Mouse (Mus musculus) limb, embryonic 15.5 days (tissue): Measurements from ENCODE around the gene Rreb1. TPM values are rescaled to one million over a fixed set of nuclear protein-coding genes. Genes with fewer than 3 reads are reported as not detected.

Source experiments
- ATAC-seq: fragments of 200-750 bp; cut with Nextera tagmentation; 2 replicates; pipeline ENCODE4 v1.8.0; 2017; ENCODE audit warnings: low read depth, moderate TSS enrichment; ENCODE audit not compliant: insufficient number of reproducible peaks, low FRiP score, low TSS enrichment
- H3K27ac ChIP-seq: fragments of 300-500 bp; sonication (generic); 2 replicates; pipeline ENCODE4 v1.5.1; 2015; ENCODE audit warnings: moderate library complexity, mild to moderate bottlenecking, inconsistent platforms
- H3K27me3 ChIP-seq: fragments of 300-500 bp; sonication (generic); 2 replicates; pipeline ENCODE4 v1.6.1; 2015; ENCODE audit warnings: inconsistent platforms
- H3K36me3 ChIP-seq: fragments of 300-500 bp; sonication (generic); 2 replicates; pipeline ENCODE4 v1.6.1; 2015; ENCODE audit warnings: inconsistent platforms
- H3K4me1 ChIP-seq: fragments of 300-500 bp; sonication (generic); 2 replicates; pipeline ENCODE4 v1.6.1; 2015; ENCODE audit warnings: inconsistent platforms
- H3K4me2 ChIP-seq: fragments of 300-500 bp; sonication (generic); 2 replicates; pipeline ENCODE4 v1.6.1; 2015; ENCODE audit warnings: mild to moderate bottlenecking, inconsistent platforms
- H3K4me3 ChIP-seq: fragments of 300-500 bp; sonication (generic); 2 replicates; pipeline ENCODE4 v1.5.1; 2015; ENCODE audit warnings: mild to moderate bottlenecking, inconsistent platforms
- H3K9ac ChIP-seq: fragments of 300-500 bp; sonication (generic); 2 replicates; pipeline ENCODE4 v1.6.1; 2015; ENCODE audit warnings: inconsistent platforms
- H3K9me3 ChIP-seq: fragments of 300-500 bp; sonication (generic); 2 replicates; pipeline ENCODE4 v1.6.1; 2016; ENCODE audit warnings: inconsistent platforms
- WGBS: fragments of 180-500 bp; shearing (Covaris S2); methylation state at CpG from one replicate; pipeline ENCODE4 v1.1.7; 2015; 5-methylcytosine and 5-hydroxymethylcytosine counted together
- polyA plus RNA-seq: library from polyadenylated mRNA; unstranded; fragments of >200 nt; fragmentation: Nextera tagmentation; extraction: Ambion mirVana; gene quantifications from 2 replicates; pipeline ENCODE4 v1.2.1, GENCODE M21; 2015

The Rreb1 gene
- polyA plus RNA-seq, 1 experiment from 2014 or later = 13.5 TPM

GRCm38 (mm10) chr13:37945392-37945791, 167.2 kb downstream of the Rreb1 start:
- Histone ChIP-seq H3K4me1 (peaks cover 29% of the 10 kb centered on the region), H3K36me3 (peaks cover 48% of the 10 kb centered on the region), H3K9me3 (no peaks in the 10 kb centered on the region), H3K4me2 (no peak overlapping the region), H3K27me3 (no peaks in the 10 kb centered on the region), H3K27ac (no peak overlapping the region), H3K4me3 (no peak overlapping the region), H3K9ac (no peak overlapping the region)
- ATAC-seq = no peak
- WGBS = 70% methylated on average over 8 of the region's 8 CpGs

GRCm38 (mm10) chr13:37946734-37947133, 168.5 kb downstream of the Rreb1 start:
- Histone ChIP-seq H3K36me3 (peaks cover 46% of the 10 kb centered on the region), H3K27ac (no peak overlapping the region), H3K27me3 (no peaks in the 10 kb centered on the region), H3K4me3 (no peak overlapping the region), H3K4me2 (no peak overlapping the region), H3K4me1 (peaks cover 22% of the 10 kb centered on the region), H3K9ac (no peak overlapping the region), H3K9me3 (no peaks in the 10 kb centered on the region)
- 0 out of 2 replicates have a peak, but pooled peaks have one; percentile 23 for ATAC-seq
- WGBS = 25% methylated on average over 6 of the region's 6 CpGs

GRCm38 (mm10) chr13:37952981-37953380, 174.8 kb downstream of the Rreb1 start:
- no peaks in the 10 kb centered on the region for H3K4me1 ChIP-seq
- no peak overlapping the region for H3K4me3 ChIP-seq

GRCm38 (mm10) chr13:37954318-37954717, 176.1 kb downstream of the Rreb1 start:
- Histone ChIP-seq H3K27ac (no peak overlapping the region), H3K9ac (no peak overlapping the region), H3K36me3 (peaks cover 20% of the 10 kb centered on the region), H3K4me1 (no peaks in the 10 kb centered on the region), H3K4me2 (no peak overlapping the region), H3K27me3 (no peaks in the 10 kb centered on the region), H3K9me3 (no peaks in the 10 kb centered on the region), H3K4me3 (no peak overlapping the region)
- no peak for ATAC-seq
- 86% methylated on average over 1 of the region's 1 CpGs for WGBS

More at GRCm38 (mm10) chr13:37952981-37953380, 174.8 kb downstream of the Rreb1 start:
- Histone ChIP-seq H3K27ac (no peak overlapping the region), H3K27me3 (no peaks in the 10 kb centered on the region), H3K9me3 (no peaks in the 10 kb centered on the region), H3K9ac (no peak overlapping the region), H3K4me2 (no peak overlapping the region), H3K36me3 (peaks cover 34% of the 10 kb centered on the region)
- 81% methylated on average over 6 of the region's 6 CpGs for WGBS
- no peak for ATAC-seq

GRCm38 (mm10) chr13:37958498-37959238, 180.5 kb downstream of the Rreb1 start:
- no peaks in the 10 kb centered on the region for H3K9me3 ChIP-seq
- H3K27me3 ChIP-seq = no peaks in the 10 kb centered on the region
- H3K4me3 ChIP-seq = no peak overlapping the region
- ATAC-seq = no peak
- H3K36me3 ChIP-seq = no peaks in the 10 kb centered on the region
- H3K27ac ChIP-seq = no peak overlapping the region
- H3K4me2 ChIP-seq = no peak overlapping the region
- H3K4me1 ChIP-seq = peaks cover 6% of the 10 kb centered on the region
- WGBS = 89% methylated on average over 18 of the region's 18 CpGs
- no peak overlapping the region for H3K9ac ChIP-seq

GRCm38 (mm10) chr13:37959239-37959907, 181.2 kb downstream of the Rreb1 start:
- ATAC-seq = no peak
- Histone ChIP-seq H3K4me1 (peaks cover 13% of the 10 kb centered on the region), H3K36me3 (no peaks in the 10 kb centered on the region), H3K4me2 (no peak overlapping the region), H3K9ac (no peak overlapping the region), H3K27ac (no peak overlapping the region), H3K27me3 (no peaks in the 10 kb centered on the region), H3K4me3 (no peak overlapping the region), H3K9me3 (no peaks in the 10 kb centered on the region)
- WGBS = 72% methylated on average over 15 of the region's 15 CpGs

GRCm38 (mm10) chr13:37959936-37960335, 181.7 kb downstream of the Rreb1 start:
- H3K4me3 ChIP-seq = no peak overlapping the region
- H3K36me3 ChIP-seq = no peaks in the 10 kb centered on the region
- WGBS = 86% methylated on average over 7 of the region's 7 CpGs
- no peaks in the 10 kb centered on the region for H3K9me3 ChIP-seq
- H3K9ac ChIP-seq = no peak overlapping the region
- H3K27me3 ChIP-seq = no peaks in the 10 kb centered on the region
- ATAC-seq = no peak
- H3K27ac ChIP-seq = no peak overlapping the region
- no peak overlapping the region for H3K4me2 ChIP-seq
- H3K4me1 ChIP-seq = peaks cover 19% of the 10 kb centered on the region

- H3K4me1 ChIP-seq = peaks cover 32% of the 10 kb centered on the region
- H3K36me3 ChIP-seq = no peaks in the 10 kb centered on the region
- no peak overlapping the region for H3K4me2 ChIP-seq
- H3K9me3 ChIP-seq = no peaks in the 10 kb centered on the region
- H3K27me3 ChIP-seq = no peaks in the 10 kb centered on the region
- no peak for ATAC-seq
- WGBS = 69% methylated on average over 9 of the region's 9 CpGs
- H3K4me3 ChIP-seq = no peak overlapping the region
- H3K27ac ChIP-seq = 0 out of 2 replicates have a peak overlapping the region, but pooled peaks have one; percentile 40
- no peak overlapping the region for H3K9ac ChIP-seq
Observed at GRCm38 (mm10) chr13:37962541-37962940, 184.3 kb downstream of the Rreb1 start.

- Histone ChIP-seq H3K27me3 (no peaks in the 10 kb centered on the region), H3K4me1 (peaks cover 33% of the 10 kb centered on the region), H3K4me2 (peak overlapping the region; percentile 61), H3K4me3 (peak overlapping the region; percentile 45), H3K36me3 (no peaks in the 10 kb centered on the region), H3K27ac (no peak overlapping the region), H3K9me3 (no peaks in the 10 kb centered on the region), H3K9ac (0 out of 2 replicates have a peak overlapping the region, but pooled peaks have one; percentile 17)
- ATAC-seq = no peak
- 3% methylated on average over 12 of the region's 12 CpGs for WGBS
Observed at GRCm38 (mm10) chr13:37963354-37964007, 185.3 kb downstream of the Rreb1 start.

- no peak for ATAC-seq
- peak overlapping the region; percentile 61 for H3K4me2 ChIP-seq
- no peaks in the 10 kb centered on the region for H3K27me3 ChIP-seq
- 44% methylated on average over 20 of the region's 20 CpGs for WGBS
- H3K4me1 ChIP-seq = peaks cover 33% of the 10 kb centered on the region
- H3K27ac ChIP-seq = 0 out of 2 replicates have a peak overlapping the region, but pooled peaks have one; percentile 19
- H3K4me3 ChIP-seq = peak overlapping the region; percentile 45
- H3K36me3 ChIP-seq = no peaks in the 10 kb centered on the region
- H3K9me3 ChIP-seq = no peaks in the 10 kb centered on the region
- H3K9ac ChIP-seq = 0 out of 2 replicates have a peak overlapping the region, but pooled peaks have one; percentile 17
Observed at GRCm38 (mm10) chr13:37964128-37965087, 186.2 kb downstream of the Rreb1 start.
